Mouse (Mus musculus) stomach, postnatal 0 days (tissue): ENCODE results near the gene Rps6ka1. TPM values are rescaled to one million over a fixed set of nuclear protein-coding genes. Genes with fewer than 3 reads are reported as not detected.

Source experiments
- ATAC-seq: fragments of 200-750 bp; cut with Nextera tagmentation; 2 replicates; pipeline ENCODE4 v1.8.0; 2017; ENCODE audit not compliant: low FRiP score, low TSS enrichment
- DNase-seq: peaks from one replicate; pipeline ENCODE4 v3.0.0-alpha.2; 2016; ENCODE audit warnings: low spot score
- H3K27ac ChIP-seq: fragments of 300-500 bp; sonication (generic); replicated peaks from 2 replicates; pipeline ENCODE4 v1.5.1; 2014; ENCODE audit warnings: mild to moderate bottlenecking, control low read depth
- H3K27me3 ChIP-seq: fragments of 300-500 bp; sonication (generic); 2 replicates; pipeline ENCODE4 v1.6.1; 2014; ENCODE audit warnings: low read length; ENCODE audit not compliant: control insufficient read depth, insufficient read depth
- H3K36me3 ChIP-seq: fragments of 300-500 bp; sonication (generic); 2 replicates; pipeline ENCODE4 v1.6.1; 2014; ENCODE audit warnings: low read length, mixed read lengths; ENCODE audit not compliant: control insufficient read depth, insufficient read depth
- H3K4me1 ChIP-seq: fragments of 300-500 bp; sonication (generic); replicated peaks from 2 replicates; pipeline ENCODE4 v1.6.1; 2014; ENCODE audit warnings: antibody characterized with exemption; ENCODE audit not compliant: control insufficient read depth, insufficient read depth
- H3K4me2 ChIP-seq: fragments of 300-500 bp; sonication (generic); replicated peaks from 2 replicates; pipeline ENCODE4 v1.6.1; 2014; ENCODE audit warnings: low read depth, mild to moderate bottlenecking, control low read depth, moderate library complexity
- H3K4me3 ChIP-seq: fragments of 300-500 bp; sonication (generic); 2 replicates; pipeline ENCODE4 v1.5.1; 2014; ENCODE audit warnings: low read depth, low read length, control low read depth
- H3K9ac ChIP-seq: fragments of 300-500 bp; sonication (generic); 2 replicates; pipeline ENCODE4 v1.6.1; 2014; ENCODE audit warnings: mild to moderate bottlenecking, low read length, control low read depth, mixed read lengths
- H3K9me3 ChIP-seq: fragments of 300-500 bp; sonication (generic); 2 replicates; pipeline ENCODE4 v1.6.1; 2016; ENCODE audit warnings: low read length; ENCODE audit not compliant: control insufficient read depth
- CTCF ChIP-seq: IDR thresholded peaks from 2 replicates; pipeline ENCODE4 v1.5.1; 2016; ENCODE audit warnings: antibody characterized with exemption, low read depth, mild to moderate bottlenecking, moderate library complexity
- EP300 ChIP-seq: optimal IDR thresholded peaks from 2 replicates; pipeline ENCODE3; 2016; ENCODE audit warnings: antibody characterized with exemption
- whole genome bisulfite sequencing: fragments of 180-500 bp; shearing (Covaris S2); extraction: QIAGEN DNeasy Blood & Tissue Kit; methylation state at CpG from one replicate; pipeline ENCODE4 v1.1.7; 2014; 5-methylcytosine and 5-hydroxymethylcytosine counted together
- polyA plus RNA-seq: library from polyadenylated mRNA; unstranded; fragments of >200 nt; fragmentation: Nextera tagmentation; extraction: Ambion mirVana; gene quantifications from 2 replicates; pipeline ENCODE4 v1.2.1, GENCODE M21; 2015

Rps6ka1 gene
- polyA plus RNA-seq, 1 experiment from 2014 or later = 46.0 TPM

DNA sequence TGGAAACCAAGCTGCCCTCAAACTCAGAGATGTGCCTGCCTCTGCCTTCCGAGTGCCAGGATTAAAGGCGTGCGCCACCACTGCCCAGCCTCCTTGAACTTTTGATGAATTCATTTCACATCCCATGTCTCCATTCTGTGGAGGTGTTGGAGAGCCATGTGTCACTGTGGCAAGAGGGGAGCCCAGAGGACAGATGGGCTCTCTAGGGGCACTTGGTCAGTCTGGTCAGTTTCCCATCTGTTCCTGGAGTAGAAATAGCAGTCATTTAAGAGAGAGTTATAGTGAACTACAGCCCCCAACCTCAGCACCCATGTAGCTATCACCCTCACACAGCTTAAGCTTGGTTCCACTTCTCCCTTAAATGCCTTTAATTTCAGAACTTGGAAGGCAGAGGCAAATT lies 8.4 kb upstream of the Rps6ka1 start:
- H3K36me3 ChIP-seq = no peaks in the 10 kb centered on the region
- H3K9me3 ChIP-seq = no peaks in the 10 kb centered on the region
- 0 out of 2 replicates have a peak, but pooled peaks cover 3% of the 10 kb centered on the region for H3K4me1 ChIP-seq
- 97% methylated on average over 3 of the region's 3 CpGs for WGBS
- no peak overlapping the region for H3K27ac ChIP-seq
- no peak for TF ChIP-seq CTCF
- TF ChIP-seq EP300 = no peak
- no peak overlapping the region for H3K4me3 ChIP-seq
- no peaks in the 10 kb centered on the region for H3K27me3 ChIP-seq
- no peak overlapping the region for H3K4me2 ChIP-seq
- no peak overlapping the region for H3K9ac ChIP-seq
- ATAC-seq (no peak), DNase-seq (no peak)

DNA sequence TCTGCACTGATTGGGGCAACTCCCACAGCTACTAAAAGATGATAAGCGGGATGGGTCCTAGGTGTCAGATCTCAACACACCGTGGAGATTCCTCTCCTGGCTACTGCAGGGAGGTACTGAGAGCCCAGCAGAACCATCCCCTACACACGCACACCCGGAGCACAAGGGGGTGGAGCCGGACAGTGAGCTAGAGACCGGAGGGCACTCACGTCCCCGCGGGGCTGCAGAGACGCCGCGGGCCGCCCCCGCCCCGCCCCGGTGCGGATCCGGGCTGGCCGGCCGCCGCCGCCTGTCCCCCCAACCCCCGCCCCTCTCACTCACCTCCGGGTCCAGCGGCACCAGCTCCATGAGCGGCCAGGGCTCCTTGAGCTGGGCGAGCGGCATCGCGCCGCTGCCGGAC lies 348 bp downstream of the Rps6ka1 start:
- peak; percentile 68 for DNase-seq
- Histone ChIP-seq H3K9me3 (no peaks in the 10 kb centered on the region), H3K4me1 (no peaks in the 10 kb centered on the region; the same call in 1 of the 2 replicates), H3K27me3 (no peaks in the 10 kb centered on the region), H3K4me3 (peak overlapping the region; percentile 83), H3K36me3 (no peaks in the 10 kb centered on the region), H3K4me2 (peak overlapping the region; percentile 95), H3K9ac (peak overlapping the region; percentile 87), H3K27ac (peak overlapping the region; percentile 91)
- WGBS = under 1% methylated on average over 17 of the region's 32 CpGs
- TF ChIP-seq EP300 = no peak
- peak; percentile 13; the same call in 1 of the 2 replicates for TF ChIP-seq CTCF
- peak; percentile 31; the same call in 1 of the 2 replicates for ATAC-seq

DNA sequence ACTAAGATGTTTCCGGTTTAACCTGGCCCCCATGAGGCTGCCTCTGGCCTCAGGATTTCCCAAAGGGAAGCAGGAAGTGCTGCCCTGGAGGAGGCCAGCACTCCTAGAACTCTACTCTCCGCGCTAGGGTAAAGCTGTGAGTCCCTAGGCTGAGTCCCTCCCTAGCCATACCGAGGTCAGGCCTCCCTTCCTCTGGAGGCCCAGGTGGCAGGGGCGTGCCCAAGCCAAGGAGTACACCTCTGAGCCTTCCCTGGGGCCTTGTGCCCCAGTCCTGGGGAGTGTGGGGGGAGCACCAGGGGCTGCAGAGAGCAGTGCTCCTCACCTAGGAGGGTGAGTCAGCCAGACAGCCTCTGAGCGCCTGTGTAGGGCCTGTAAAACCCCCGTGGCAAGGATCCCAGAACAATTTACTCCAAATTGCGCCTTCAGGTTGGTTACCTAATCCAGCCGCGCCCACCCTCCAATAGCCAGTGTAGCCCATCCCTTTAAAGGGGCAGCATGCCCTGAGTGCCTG lies 1.6 kb downstream of the Rps6ka1 start:
- H3K27ac ChIP-seq = peak overlapping the region; percentile 91
- 19% methylated on average over 10 of the region's 10 CpGs for WGBS
- H3K4me1 ChIP-seq = no peaks in the 10 kb centered on the region; the same call in 1 of the 2 replicates
- H3K9ac ChIP-seq = peak overlapping the region; percentile 87
- no peak for TF ChIP-seq EP300
- no peak for TF ChIP-seq CTCF
- peak overlapping the region; percentile 95 for H3K4me2 ChIP-seq
- H3K36me3 ChIP-seq = no peaks in the 10 kb centered on the region
- DNase-seq (peak; percentile 84), ATAC-seq (peak; percentile 85)
- peak overlapping the region; percentile 83 for H3K4me3 ChIP-seq
- no peaks in the 10 kb centered on the region for H3K27me3 ChIP-seq
- no peaks in the 10 kb centered on the region for H3K9me3 ChIP-seq

DNA sequence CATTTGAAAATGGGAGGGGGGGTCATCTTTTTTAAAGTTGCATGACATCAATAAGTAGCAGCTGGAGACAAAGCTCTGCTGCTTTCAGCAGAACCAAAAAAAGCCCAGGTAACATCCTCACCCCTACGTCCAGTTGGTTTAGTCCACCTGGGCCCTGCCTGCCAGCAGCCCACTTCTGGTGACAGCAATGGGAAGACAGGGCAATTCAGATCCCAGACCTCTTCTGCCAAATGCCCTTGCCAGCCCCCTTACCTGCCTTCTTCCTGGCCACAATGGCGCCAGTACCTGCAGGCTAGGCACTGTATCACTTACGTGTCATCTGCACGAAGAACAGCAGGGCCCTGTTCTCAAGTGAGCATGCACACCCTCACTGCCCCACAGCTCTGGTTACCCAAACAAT lies 2.3 kb downstream of the Rps6ka1 start:
- TF ChIP-seq CTCF (no peak), EP300 (no peak)
- Histone ChIP-seq H3K27ac (peak overlapping the region; percentile 91), H3K36me3 (no peaks in the 10 kb centered on the region), H3K9me3 (no peaks in the 10 kb centered on the region), H3K4me1 (no peaks in the 10 kb centered on the region; the same call in 1 of the 2 replicates), H3K4me3 (peak overlapping the region; percentile 83; the same call in 1 of the 2 replicates), H3K4me2 (peak overlapping the region; percentile 95), H3K9ac (peak overlapping the region; percentile 87; the same call in 1 of the 2 replicates), H3K27me3 (no peaks in the 10 kb centered on the region)
- WGBS = 58% methylated on average over 4 of the region's 4 CpGs
- no peak for DNase-seq
- ATAC-seq = peak; percentile 12; the same call in 1 of the 2 replicates

DNA sequence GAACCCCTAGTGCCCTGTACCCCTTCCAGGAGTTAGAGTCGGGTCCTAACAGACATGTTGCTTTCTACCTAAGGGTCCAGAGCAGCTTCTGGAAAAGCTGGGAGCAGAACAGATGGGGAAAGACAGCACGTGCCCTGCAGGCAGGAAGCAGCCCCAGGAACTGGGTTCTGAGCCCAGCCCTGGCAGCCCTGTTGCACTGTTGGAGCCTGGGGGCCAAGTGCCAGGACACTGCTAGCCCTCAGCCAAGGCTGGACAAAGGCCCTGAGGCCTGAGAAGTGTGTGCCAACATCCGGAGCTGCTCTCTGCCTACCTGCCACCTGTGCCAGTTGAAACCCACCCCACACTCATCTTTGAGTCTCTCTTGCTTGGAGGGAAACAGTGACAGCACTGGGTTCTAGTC lies 2.7 kb downstream of the Rps6ka1 start:
- WGBS = 77% methylated on average over 3 of the region's 3 CpGs
- peak overlapping the region; percentile 95 for H3K4me2 ChIP-seq
- peak overlapping the region; percentile 30; the same call in 1 of the 2 replicates for H3K27ac ChIP-seq

DNA sequence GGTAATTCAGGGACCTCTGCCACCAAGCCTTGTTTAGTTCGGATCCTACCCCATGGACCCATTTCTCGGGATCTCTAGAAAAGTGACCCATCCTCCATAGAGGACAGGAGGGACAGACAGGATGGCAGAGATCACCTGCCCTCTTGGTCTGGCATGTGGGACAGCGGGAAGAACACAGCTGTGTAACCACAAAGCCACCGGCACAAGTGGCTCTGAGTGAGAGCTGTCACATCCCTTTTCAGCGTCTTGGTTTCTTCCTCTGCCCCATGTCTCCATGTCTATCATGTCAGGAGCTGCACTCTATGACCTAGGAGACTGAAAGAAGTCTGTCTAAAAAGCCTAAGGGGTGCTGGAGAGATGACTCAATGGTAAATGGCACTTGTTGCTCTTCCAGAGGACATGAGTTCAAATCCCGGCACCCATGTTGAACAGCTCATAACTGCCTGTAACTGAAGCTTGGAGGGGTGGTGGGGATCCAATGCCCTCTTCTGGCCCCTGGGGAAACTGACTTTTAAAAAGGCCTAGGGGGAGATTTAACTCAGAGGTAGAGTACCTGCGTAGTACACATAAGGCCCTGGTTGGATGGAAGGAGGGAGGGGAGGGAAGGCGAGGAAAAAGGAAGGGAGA lies 3.4 kb downstream of the Rps6ka1 start:
- H3K4me1 ChIP-seq = no peaks in the 10 kb centered on the region; the same call in 1 of the 2 replicates
- no peak overlapping the region for H3K4me2 ChIP-seq
- H3K4me3 ChIP-seq = no peak overlapping the region
- H3K9me3 ChIP-seq = no peaks in the 10 kb centered on the region
- H3K27me3 ChIP-seq = no peaks in the 10 kb centered on the region
- no peak overlapping the region for H3K27ac ChIP-seq
- 88% methylated on average over 8 of the region's 8 CpGs for WGBS
- no peak for TF ChIP-seq EP300
- 0 out of 2 replicates have a peak, but pooled peaks have one; percentile 2 for TF ChIP-seq CTCF
- DNase-seq (no peak), ATAC-seq (no peak)
- H3K9ac ChIP-seq = no peak overlapping the region
- no peaks in the 10 kb centered on the region for H3K36me3 ChIP-seq

More for the DNA sequence above, 2.7 kb downstream of the Rps6ka1 start:
- no peak overlapping the region for H3K4me3 ChIP-seq
- DNase-seq (no peak), ATAC-seq (no peak)
- no peaks in the 10 kb centered on the region for H3K27me3 ChIP-seq
- no peaks in the 10 kb centered on the region for H3K9me3 ChIP-seq
- H3K4me1 ChIP-seq = no peaks in the 10 kb centered on the region; the same call in 1 of the 2 replicates
- no peak for TF ChIP-seq EP300
- no peak for TF ChIP-seq CTCF
- H3K36me3 ChIP-seq = no peaks in the 10 kb centered on the region
- no peak overlapping the region for H3K9ac ChIP-seq
